Mouse (Mus musculus) small intestine, adult 2 months (tissue): ENCODE results near the gene Nipal1.

Source experiments
- CTCF ChIP-seq: fragments of 200-500 bp; IDR thresholded peaks from 2 replicates; pipeline ENCODE4 v1.5.1; 2012; ENCODE audit warnings: low read depth, mild to moderate bottlenecking, control low read depth, inconsistent platforms, low read length, moderate library complexity, mixed read lengths; ENCODE audit not compliant: insufficient replicate concordance, insufficient read length; ENCODE audit errors: extremely low read depth
- POLR2A ChIP-seq: fragments of 200-500 bp; IDR thresholded peaks from 2 replicates; pipeline ENCODE4 v1.6.1; 2012; ENCODE audit warnings: low read depth, mild to moderate bottlenecking, control low read depth, inconsistent platforms, low read length, moderate library complexity

GRCm38 (mm10) chr5:72681451-72681850 lies 33.9 kb downstream of the Nipal1 start:
- TF ChIP-seq POLR2A, result no peak
- no peak for TF ChIP-seq CTCF
